Mouse (Mus musculus) cerebellum, postnatal 4 days (tissue): ENCODE measurements around the gene Gdf9.

Source experiments
- DNase-seq, 2 experiments: peaks; one replicate each; pipeline ENCODE4 v3.0.0; 2022; ENCODE audit warnings: low spot score in 2 of 2, mixed read lengths in 1 of 2

The Gdf9 gene

DNA sequence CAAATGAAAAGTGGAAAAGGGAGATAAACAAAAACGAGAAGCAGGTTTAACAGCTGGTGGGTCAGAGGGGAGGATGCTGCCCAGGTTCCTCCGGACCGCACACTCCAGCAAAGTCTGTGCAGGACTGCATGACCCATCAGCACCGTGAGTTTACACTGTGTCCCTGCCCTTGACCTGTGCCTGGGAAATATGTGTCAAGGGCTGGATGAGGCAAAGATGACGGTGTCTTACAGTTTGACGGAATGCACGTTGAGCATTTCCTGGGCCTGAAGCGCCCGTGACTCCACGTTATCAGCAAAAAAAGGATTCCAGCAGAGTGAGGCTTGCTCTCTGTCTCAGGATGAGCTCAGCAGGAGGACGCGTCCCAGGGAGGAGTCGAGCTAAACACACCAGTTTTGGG is 14.7 kb downstream of the Gdf9 start:
- DNase-seq = no peak

DNA sequence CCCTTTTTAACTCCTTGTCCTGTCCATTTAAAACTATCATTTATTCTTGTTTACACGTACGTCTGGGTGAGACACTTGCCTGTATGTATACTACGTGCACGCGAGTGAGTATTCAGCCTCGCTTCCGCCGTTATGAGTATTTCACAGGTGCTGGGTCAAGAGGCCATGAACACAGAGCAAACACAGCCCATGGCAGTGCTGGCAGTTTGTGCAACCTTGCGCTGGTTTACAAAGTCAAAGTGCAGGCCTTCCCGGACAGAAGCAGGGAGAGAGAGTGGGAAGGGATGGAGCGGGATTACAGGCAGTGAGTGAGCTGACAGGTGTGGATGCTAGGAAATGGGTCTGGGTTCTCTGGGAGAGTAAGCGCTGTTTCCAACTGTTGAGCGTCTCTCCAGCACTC is 15.4 kb downstream of the Gdf9 start:
- no peak for DNase-seq

DNA sequence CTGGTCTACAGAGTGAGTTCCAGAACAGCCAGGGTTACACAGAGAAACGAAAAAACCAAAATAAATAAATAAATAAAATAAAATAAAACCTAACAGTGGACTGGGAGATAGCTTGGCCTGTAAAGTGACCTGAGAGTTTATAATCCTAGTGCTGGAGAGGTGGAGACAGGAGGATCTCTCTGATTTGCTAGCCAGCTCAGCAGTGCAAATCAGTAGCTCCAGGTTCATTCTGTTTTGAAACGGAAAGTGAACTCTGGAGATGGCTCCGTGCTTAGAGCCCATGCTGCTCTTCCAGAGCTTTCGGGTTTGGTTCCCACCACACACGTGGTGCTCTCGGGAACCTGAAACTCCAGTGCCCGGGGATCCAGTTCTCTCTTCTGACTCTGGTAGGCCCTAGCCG is 17.2 kb downstream of the Gdf9 start:
- DNase-seq = no peak

DNA sequence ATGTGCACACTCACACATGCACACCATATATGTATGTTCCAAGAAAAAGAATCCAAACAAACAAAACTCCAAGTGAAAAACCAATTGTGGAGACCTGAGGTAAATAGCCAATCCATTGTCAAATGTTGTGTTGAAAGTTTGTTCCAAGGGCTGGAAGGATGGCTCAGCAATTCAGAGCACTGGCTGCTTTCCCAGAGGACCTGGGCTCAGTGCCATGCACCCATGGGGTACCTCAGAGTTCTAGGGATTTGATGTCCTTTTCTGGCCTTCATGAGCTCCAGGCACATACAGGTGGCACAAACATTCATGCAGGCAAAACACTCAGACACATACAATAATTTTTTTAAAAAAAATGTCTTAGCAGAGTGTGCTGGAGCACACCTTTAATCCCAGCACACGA is 17.7 kb downstream of the Gdf9 start:
- DNase-seq = no peak

DNA sequence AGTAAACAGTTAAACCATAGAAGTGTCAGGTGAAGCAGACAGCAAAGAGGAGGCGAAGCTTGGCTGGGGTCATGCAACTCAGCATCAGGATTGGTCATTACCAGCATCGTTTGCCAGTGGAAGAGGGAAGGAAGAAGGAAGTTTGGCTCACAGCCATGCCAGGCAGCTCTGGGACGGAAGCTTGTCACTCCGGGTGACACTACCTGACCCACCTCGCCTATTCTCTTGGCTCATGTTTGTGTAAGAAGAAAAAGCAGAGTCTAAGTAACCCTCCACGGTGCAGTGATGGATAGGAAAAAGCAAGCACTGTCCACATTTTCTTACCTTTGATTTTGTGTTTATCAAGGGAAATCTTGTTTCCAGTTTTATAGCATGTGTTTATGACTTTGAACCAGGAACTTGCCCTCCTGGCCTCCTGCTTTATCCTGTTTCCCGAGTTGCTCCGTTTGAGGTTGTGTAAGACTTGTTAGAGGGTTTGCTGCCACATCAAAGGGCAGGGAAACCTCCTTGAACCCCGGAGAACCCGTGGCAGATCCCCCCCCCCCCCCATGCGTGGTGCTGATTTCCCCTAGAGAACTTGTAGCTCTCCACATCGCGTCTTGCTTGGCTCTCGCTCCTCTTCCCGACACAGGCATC is 19.4 kb downstream of the Gdf9 start:
- no peak for DNase-seq

DNA sequence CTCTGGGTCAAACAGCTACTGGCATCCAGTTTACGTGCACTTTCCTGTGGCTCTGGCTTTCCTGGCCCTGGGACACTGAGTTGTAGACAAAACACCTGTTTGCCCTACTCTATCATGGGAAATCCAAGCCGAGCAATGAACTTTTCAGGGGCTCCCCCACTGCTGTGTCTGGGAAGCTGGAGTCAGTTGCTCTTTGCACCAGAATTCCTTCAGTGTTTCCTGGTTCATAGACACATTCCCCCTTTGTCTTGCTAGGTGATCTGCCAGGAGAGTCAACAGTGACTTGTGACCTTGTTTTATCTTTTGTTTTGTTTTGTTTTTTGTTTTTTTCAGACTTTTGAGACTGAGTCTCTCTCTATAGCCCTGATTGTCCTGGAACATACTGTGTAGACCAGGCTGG is 20.5 kb downstream of the Gdf9 start:
- no peak for DNase-seq

DNA sequence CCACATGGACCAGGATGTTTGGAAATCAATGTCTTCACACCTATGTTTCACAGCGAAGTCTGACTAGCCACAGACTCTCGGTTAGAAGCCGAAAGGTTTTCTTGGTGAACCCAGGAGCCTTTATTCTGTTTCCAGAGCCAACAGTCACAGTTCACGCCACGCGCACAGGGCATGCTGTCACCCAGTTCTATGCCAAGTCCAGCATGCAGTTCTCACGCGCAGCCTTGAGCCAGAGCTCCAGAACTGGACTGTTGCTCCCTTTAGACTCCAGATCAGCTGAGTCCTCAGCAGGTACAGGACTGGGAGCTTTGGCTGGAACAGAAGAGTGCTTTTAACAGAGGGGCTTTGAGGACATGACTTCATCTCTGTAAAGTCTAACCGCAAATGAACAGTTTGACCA is 21.6 kb downstream of the Gdf9 start:
- no peak for DNase-seq

DNA sequence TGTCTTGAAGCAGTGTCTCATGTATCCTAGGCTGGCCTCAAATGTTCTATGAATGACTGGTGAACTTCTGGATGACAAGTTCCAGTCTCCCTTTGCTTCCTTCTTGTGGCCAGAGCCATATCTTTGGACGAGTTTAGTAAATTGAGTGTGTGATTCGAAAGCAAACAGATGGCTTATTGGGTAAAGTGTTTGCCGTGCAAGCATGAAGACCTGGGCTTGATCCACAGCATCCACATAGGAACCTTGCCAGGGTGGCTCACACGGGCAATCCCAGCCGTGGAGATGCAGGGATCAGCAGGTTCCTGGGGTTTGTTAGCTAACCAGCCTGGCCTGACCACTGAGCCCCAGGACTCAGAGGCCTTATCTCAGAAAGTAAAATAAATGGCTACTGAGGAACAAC is 22.2 kb downstream of the Gdf9 start:
- DNase-seq = no peak

DNA sequence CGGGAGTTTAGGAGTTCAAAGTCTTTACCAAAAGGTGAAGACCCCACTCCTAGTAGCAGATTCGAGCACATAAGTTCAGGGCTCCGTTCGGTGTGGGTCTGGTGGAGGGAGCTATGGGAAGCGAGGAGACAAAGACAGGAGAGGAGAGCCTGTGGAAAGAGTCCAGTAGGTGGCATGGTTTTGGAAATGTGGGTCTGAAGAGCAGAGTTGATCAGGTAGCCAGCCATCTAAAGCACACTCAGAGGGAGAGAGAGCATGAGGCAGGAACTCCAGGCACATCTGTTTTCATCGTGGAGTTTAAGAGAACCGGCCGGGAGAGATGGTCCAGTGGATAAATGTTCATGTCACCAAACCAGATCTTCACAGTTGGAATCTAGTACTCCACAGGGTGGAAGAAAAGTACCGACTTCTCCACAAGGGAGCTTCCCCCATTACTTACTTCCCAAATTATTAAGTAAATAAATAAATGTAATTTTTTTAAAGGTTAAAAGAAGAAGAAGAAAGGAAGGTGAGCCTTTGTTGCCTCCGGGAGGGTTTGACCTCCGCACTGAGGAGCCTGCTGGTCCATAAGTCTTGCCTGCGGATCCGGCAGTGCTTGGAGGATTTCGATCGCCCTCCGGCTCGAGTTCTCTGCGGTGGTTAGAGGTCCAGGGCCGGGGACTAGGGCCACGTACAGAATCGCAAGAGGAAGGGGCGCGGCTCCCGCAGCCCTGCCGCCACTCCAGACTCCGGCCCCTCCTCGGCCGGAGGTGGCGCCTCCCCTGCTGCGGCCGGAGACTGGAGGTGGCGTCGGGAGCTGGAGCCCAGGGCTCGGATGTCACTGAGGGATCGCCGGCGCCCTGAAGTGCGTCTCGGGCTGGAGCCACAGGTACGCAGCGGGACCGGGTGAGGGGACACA is 25.9 kb downstream of the Gdf9 start, which contains the start of the genes Gm10447 and Shroom1:
TSS of gene Gm10447 (minus strand) at position 637 of the 898 bp plus-strand sequence.
TSS of gene Shroom1 (plus strand) at position 732 of the 898 bp plus-strand sequence.
- no peak for DNase-seq

DNA sequence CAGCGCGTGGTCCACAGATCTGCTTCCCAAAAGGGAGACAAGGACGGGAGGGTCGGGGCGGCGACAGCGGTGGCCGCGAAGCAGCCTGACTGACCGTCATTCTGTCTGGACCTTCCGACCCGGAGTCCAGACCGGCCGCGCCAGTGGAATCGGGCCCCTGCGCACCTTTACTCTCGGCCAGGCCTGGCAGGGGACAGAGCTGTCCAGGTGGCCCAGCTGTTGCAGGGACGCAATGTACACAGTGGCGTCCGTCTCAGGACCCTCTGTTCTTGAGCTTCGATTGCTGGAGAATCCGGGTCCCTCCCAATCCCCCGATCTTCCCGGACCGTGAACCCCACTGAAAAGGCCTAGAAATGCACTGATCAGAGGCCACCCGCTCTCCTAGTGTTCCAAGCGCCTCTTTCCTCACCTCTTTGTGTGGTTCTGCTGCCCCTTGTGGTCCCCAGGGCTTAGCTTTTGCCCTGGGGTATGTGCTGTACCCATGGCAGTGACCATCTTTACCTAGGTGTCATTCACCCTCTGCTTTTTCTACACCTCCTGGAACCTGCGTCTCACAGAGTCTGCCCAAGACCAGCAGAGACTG is 26.6 kb downstream of the Gdf9 start:
- DNase-seq = no peak

DNA sequence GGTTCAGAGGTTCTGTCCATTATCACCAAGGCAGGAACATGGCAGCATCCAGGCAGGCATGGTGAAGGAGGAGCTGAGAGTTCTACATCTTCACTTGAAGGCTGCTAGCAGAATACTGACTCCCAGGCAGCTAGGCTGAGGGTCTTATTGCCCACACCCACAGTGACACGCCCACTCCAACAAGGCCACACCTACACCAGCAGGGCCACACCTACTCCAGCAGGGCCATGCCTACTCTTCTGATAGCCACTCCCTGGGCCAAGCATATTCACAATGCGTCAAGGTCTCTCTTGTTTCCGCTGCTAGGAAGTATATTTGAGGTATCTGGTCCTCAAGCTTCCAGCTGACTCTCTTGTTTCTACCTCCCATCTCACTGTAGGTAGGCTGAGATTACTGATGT is 28.2 kb downstream of the Gdf9 start:
- DNase-seq = no peak

DNA sequence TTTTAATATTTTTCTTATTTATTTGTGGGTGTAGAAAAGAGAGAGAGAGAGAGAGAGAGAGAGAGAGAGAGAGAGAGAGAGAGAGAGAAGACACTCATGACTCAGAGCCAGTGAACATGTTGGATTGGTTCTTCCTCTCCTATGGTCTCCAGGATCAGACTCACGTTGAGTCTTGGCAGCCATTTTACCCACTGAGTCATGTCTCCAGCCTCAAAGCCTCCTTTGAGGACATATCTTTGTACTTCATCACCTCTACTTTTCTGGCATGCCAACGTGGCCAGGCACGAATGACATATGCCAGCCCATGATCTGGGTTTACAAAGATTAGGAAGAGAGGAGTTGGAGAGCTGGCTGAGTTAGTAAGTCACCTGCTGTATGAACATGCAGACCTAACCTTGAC is 29.4 kb downstream of the Gdf9 start:
- no peak for DNase-seq

DNA sequence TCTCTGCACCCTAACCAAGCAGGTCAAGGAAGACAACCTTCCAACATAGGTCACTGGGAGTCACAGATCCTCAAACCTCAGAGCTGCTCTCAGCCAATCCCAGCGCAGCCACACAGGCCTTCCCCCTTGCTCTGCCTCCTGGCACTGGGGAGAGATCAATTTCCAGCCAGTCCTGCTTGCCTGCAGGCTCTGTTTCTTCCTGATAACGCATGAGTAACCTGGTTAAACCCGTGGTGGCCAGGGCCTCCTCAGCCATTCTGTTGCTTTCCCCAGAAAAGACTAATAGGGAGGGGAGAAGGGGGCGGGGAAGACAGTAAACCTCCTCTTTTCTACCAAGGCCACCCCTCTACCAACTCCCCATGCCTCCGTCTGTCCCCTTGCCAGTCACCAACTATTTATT is 30.9 kb downstream of the Gdf9 start:
- DNase-seq = no peak

DNA sequence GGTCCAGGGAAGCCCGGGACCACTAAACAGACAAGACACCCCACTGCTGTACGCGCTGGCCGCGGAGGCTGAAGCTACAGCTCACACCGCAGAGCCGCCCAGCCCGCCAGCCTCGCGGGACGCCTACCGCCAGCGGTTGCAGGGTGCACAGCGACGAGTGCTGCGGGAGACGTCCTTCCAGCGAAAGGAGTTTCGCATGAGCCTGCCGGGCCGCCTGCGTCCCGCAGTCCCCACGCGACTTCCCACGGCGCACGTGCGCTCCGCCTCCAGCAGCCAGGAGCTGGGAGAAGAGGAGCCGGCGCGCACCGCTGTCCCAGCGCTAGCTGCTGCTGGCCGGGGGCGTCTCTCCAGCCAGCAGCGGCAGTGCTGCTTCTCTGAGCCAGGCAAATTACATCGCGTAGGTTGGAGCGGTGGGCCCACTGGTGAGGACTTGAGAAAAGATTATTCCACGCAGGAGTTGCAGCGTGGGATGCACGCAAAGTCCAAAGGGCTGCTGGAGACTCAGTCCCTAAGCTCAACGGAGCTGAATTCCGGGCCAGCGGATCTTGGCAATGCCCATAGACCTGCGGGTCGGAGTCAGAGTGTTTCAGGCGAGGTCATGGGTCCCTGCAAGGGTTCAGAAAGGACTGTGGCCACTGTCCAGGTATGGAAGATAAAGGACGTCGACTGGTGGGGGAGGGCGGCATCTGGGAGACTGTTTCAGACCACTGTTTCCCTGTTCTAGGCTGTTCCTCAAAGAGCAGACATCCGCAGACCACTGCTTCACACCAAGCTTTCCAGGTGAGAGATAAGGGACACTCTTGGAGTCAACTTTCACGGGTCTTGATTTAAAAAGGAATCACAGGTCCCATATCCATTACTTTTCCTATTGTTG is 33.0 kb downstream of the Gdf9 start:
- DNase-seq = no peak

DNA sequence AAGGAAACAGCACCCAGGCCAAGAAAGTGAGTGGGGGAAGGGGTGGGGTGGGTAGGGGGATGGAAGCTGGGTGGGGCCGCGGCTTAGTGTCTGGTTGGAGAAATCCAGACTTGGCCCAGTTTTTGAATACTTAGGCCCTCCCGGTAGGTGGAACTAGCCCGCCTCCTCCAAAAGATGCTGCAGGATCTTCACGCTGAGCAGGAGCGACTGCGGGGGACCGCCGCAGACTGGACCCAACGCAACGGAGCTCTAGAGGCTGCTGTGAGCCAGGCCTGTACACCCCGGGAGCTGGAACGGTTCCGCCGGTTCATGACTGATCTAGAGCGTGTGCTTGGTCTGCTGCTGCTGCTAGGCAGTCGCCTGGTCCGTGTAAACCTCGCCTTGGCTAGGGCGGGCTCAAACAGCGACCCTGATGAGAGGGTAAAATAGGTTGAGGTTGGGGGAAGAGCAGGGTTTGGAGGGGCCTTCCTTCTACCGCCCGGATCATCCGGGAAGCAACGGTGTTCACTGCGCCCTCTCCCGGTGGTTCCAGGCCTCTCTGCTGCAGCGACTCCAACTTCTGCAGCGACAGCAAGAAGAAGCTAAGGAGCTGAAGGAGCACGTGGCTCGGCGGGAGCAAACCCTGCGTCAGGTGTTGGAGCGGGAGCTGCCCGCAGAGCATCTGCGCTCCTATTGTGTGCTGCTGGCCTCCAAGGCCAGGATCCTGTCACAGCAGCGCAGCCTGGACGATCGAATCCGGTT is 35.6 kb downstream of the Gdf9 start:
- DNase-seq = peak; percentile 77 to 88

DNA sequence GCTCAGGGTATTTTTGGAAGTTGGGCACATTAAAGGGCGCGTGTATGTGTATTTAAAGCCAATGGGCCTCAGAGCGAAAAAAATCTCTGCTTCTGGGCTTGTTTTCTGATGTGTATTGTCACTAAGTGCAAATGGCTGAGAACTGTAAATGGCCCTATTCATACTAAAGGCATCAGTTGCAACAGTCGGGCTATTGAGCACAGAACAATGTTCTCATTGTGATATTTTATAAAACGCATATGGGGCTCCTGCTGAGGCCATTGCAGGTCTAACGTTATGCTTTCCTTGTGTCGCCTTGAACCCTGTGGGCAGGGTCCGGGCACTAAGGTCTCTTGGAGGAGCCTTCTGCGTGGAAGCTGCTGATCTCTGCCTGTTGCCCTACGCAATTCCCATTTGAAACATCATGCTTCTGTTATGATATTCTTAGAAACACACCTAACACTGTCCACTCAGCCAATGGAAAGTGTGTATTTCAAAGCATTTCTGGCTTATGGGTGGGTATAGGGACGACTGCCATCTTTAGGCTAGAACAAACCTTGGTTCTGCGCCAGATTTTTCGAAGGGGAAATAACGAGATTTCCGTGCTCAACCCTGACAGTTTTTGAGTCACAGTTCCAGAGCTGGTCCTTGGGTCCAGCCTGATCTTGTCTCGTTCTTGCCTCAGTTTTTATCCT is 38.6 kb downstream of the Gdf9 start:
- DNase-seq = no peak

DNA sequence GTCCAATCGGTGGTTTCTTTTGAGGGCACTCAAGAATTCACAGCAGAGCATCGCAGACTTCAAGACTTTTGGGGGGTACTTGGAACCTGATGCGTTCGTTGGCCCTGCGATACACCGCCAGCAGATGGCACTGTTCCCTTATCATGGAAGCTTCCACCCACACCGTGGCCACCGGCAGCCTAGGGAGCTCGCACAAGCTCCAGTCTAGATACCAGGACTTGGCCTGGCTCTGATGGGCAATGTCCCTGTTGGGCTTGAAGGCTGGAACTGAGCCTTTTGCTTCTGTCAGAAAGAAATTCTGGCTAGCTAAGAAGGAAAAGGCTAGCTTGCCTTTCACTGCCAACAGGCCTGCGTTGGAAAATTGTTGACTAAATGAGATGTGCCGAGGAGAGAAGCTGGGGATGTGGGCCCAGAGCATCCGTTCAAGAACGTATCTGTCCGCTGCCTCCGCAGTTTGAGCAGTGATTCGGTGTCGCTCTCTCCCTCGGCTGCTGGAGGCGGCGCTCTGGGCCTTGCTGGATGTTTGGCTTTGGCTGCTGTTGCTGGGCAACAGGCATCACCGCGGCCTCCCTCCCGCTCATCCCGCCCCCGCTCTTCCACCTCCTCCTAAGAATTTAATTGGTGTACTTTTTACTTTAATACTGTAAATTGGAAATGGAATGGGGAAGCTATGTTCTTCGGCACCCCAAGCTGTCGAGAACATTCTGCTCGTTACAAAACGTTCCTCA is 39.3 kb downstream of the Gdf9 start, which contains the start of gene Gm9837:
TSS of gene Gm9837 (minus strand) at position 512 of the 728 bp plus-strand sequence.
- peak; percentile 81 to 93 for DNase-seq

DNA sequence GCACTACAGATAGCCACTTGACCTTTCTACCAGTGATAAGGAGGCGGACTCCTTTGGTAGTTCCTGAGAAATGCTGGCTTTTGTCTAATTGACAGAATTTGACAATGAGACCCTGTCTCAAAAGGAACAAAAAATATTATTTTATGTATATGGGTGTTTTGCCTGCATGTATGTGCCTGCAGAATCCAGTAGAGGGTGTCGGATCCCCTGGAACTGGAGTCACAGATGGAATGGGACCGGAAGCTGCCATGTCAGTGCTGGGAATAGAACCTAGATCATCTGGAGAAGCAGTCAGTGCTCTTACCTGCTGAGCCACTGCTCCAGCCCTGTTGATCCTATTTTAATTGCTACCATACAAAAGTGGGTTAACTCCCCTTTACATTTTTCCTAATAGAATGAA is 41.9 kb downstream of the Gdf9 start:
- no peak for DNase-seq

DNA sequence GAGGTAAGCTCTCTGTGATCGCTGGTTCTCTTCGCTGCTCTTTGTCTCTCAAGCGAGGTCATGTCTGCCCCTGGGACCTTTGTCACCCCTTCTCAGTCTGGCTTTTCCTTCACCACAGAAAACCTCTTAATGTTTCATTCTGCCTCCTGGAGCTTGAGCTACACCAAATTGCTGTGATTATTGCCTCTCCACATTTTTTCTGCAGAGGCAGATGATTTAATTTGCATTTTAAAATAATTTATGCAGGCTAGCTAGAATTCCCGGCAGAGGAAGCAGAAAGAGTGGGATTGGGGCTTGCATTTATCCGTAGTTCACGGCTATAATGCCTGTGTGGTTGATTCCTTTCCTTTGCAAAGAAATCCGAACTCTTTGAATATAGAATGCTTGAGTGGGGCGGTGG is 44.8 kb downstream of the Gdf9 start:
- DNase-seq = no peak

DNA sequence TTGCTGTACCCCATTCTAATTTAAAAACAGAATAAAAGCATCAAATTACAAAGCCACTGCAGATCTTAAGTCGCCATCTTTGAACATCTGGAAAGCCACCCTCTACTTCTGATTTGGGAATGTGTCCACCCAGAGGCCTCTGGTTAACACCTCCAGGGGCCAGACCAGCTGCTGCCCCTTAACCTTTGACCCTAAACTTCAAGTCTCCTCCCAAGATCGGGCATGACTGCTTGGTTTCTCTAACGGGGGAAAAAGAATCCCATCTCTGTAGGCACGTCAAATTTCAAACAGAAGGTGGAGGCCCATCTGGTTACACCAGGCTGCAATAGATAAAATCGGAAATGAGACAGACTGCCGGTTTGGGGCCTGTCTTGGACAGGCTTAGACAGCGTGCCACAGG is 47.0 kb downstream of the Gdf9 start:
- no peak for DNase-seq
